8 mouse cellular contexts compared by ENCODE assay signal in genomic region chr11:98149304-98149750, GRCm38 (mm10). TPM values are rescaled to one million over a fixed set of nuclear protein-coding genes. Genes with fewer than 3 reads are reported as not detected.
A peak's percentile ranks its signal among the peaks of the same experiment; 100 is the strongest.
DNase-seq lines count a peak whose midpoint lies in the region; ATAC-seq lines count a peak whose summit lies in the region.

No protein-coding gene starts in this region.

- peak overlapping the region; percentile 86 for H3K4me2 ChIP-seq in embryonic facial prominence, embryonic 14.5 days (ENCODE audit: low read depth, low read length)
- peak overlapping the region; percentile 98 for H3K4me2 ChIP-seq in kidney, embryonic 14.5 days (replicated peaks; ENCODE audit: low read depth, low read length)
- H3K4me2 ChIP-seq in limb, embryonic 15.5 days, result peak overlapping the region; percentile 93

- H3K27ac ChIP-seq in embryonic facial prominence, embryonic 14.5 days (replicated peaks; ENCODE audit: low read depth, low read length), result peak overlapping the region; percentile 91
- peak overlapping the region; percentile 89 for H3K27ac ChIP-seq in kidney, embryonic 14.5 days (ENCODE audit: low read depth, low read length)
- peak overlapping the region; percentile 93 for H3K27ac ChIP-seq in limb, embryonic 15.5 days

- peak; percentile 90 for ATAC-seq in embryonic facial prominence, embryonic 14.5 days (ENCODE audit: low read depth)
- ATAC-seq in kidney, embryonic 14.5 days (ENCODE audit: low FRiP score, low TSS enrichment), result peak; percentile 92
- ATAC-seq in limb, embryonic 15.5 days (ENCODE audit: insufficient number of reproducible peaks, low FRiP score, low TSS enrichment, low read depth), result peak; percentile 84

- 2% methylated on average over 11 of the region's 57 CpGs for WGBS in embryonic facial prominence, embryonic 14.5 days
- under 1% methylated on average over 47 of the region's 57 CpGs for WGBS in kidney, embryonic 14.5 days
- whole genome bisulfite sequencing in limb, embryonic 15.5 days, result under 1% methylated on average over 32 of the region's 57 CpGs

- H3K4me1 ChIP-seq in embryonic facial prominence, embryonic 14.5 days (ENCODE audit: control insufficient read depth, insufficient read depth, low read length), result peaks cover 12% of the 10 kb centered on the region
- peaks cover 7% of the 10 kb centered on the region for H3K4me1 ChIP-seq in kidney, embryonic 14.5 days (ENCODE audit: control insufficient read depth, insufficient read depth, low read length)
- peaks cover 17% of the 10 kb centered on the region for H3K4me1 ChIP-seq in limb, embryonic 15.5 days

- H3K36me3 ChIP-seq in embryonic facial prominence, embryonic 14.5 days (ENCODE audit: control insufficient read depth, insufficient read depth, low read length), result peaks cover 3% of the 10 kb centered on the region; the same call in 1 of the 2 replicates
- no peaks in the 10 kb centered on the region; the same call in 1 of the 2 replicates for H3K36me3 ChIP-seq in kidney, embryonic 14.5 days (ENCODE audit: control insufficient read depth, insufficient read depth, low read length)
- peaks cover under 1% of the 10 kb centered on the region; the same call in 1 of the 2 replicates for H3K36me3 ChIP-seq in limb, embryonic 15.5 days

- H3K9me3 ChIP-seq in embryonic facial prominence, embryonic 14.5 days (ENCODE audit: control insufficient read depth, low read length), result no peaks in the 10 kb centered on the region
- no peaks in the 10 kb centered on the region for H3K9me3 ChIP-seq in kidney, embryonic 14.5 days (ENCODE audit: control insufficient read depth, low read length)
- no peaks in the 10 kb centered on the region for H3K9me3 ChIP-seq in limb, embryonic 15.5 days

- H3K27me3 ChIP-seq in embryonic facial prominence, embryonic 14.5 days (replicated peaks; ENCODE audit: control insufficient read depth, insufficient read depth, low read length), result no peaks in the 10 kb centered on the region
- H3K27me3 ChIP-seq in kidney, embryonic 14.5 days (ENCODE audit: control insufficient read depth, insufficient read depth, low read length), result no peaks in the 10 kb centered on the region
- H3K27me3 ChIP-seq in limb, embryonic 15.5 days, result no peaks in the 10 kb centered on the region

- peak overlapping the region; percentile 96 for H3K4me3 ChIP-seq in embryonic facial prominence, embryonic 14.5 days (ENCODE audit: low read depth, low read length)
- peak overlapping the region; percentile 97 for H3K4me3 ChIP-seq in kidney, embryonic 14.5 days (ENCODE audit: low read length)
- peak overlapping the region; percentile 99 for H3K4me3 ChIP-seq in limb, embryonic 15.5 days

- peak; percentile 83 for DNase-seq in 3T3-L1 (ENCODE audit: low read depth, low spot score)
- peak; percentile 85 to 91 for DNase-seq in adrenal gland, postnatal 4 days (ENCODE audit: low spot score in 2 of 2)
- peak; percentile 95 for DNase-seq in embryonic facial prominence, embryonic 14.5 days (ENCODE audit: low spot score)
- DNase-seq in heart, adult 9 months (ENCODE audit: low spot score in 2 of 2), result peak; percentile 91 to 93
- peak; percentile 54 to 75 for DNase-seq in monocyte, adult 2 months (ENCODE audit: low read depth in 1 of 2, low spot score in 2 of 2)
- peak; percentile 89 to 91 for DNase-seq in spleen, postnatal 36 days (ENCODE audit: low spot score in 2 of 2)

- H3K9ac ChIP-seq in embryonic facial prominence, embryonic 14.5 days (ENCODE audit: low read depth, low read length), result peak overlapping the region; percentile 94
- peak overlapping the region; percentile 88 for H3K9ac ChIP-seq in kidney, embryonic 14.5 days (ENCODE audit: low read depth, low read length)
- peak overlapping the region; percentile 72 for H3K9ac ChIP-seq in limb, embryonic 15.5 days

RNA-seq across cellular contexts. Expression of gene Fbxl20, which starts 0.9 kb away (rescaled TPM):
- total RNA-seq in adrenal gland, postnatal 4 days (2021), result 10 to 100 TPM; 45.0 to 45.6 TPM
- polyA plus RNA-seq in embryonic facial prominence, embryonic 14.5 days (2014; fragmentation: Nextera tagmentation; extraction: Ambion mirVana), result 10.1 and 17.6 TPM in 2 replicates
- polyA plus RNA-seq in kidney, embryonic 14.5 days (2014; fragmentation: Nextera tagmentation; extraction: Ambion mirVana), result 10.1 and 17.8 TPM in 2 replicates
- polyA plus RNA-seq in limb, embryonic 15.5 days (2015; fragmentation: Nextera tagmentation; extraction: Ambion mirVana), result 19.5 and 21.0 TPM in 2 replicates

RNA-seq across cellular contexts. Expression of gene Med1, which starts 43.8 kb away (rescaled TPM):
- 10 to 100 TPM; 60.9 to 62.4 TPM for total RNA-seq in adrenal gland, postnatal 4 days (2021)
- polyA plus RNA-seq in embryonic facial prominence, embryonic 14.5 days (2014; fragmentation: Nextera tagmentation; extraction: Ambion mirVana), result 46.6 and 51.0 TPM in 2 replicates
- 62.5 and 76.6 TPM in 2 replicates for polyA plus RNA-seq in kidney, embryonic 14.5 days (2014; fragmentation: Nextera tagmentation; extraction: Ambion mirVana)
- 54.4 and 58.2 TPM in 2 replicates for polyA plus RNA-seq in limb, embryonic 15.5 days (2015; fragmentation: Nextera tagmentation; extraction: Ambion mirVana)

RNA-seq across cellular contexts. Expression of gene Cdk12, which starts 53.5 kb away (rescaled TPM):
- 10 to 100 TPM; 50.8 to 53.8 TPM for total RNA-seq in adrenal gland, postnatal 4 days (2021)
- 9.8 and 11.1 TPM in 2 replicates for polyA plus RNA-seq in embryonic facial prominence, embryonic 14.5 days (2014; fragmentation: Nextera tagmentation; extraction: Ambion mirVana)
- 16.1 and 18.3 TPM in 2 replicates for polyA plus RNA-seq in kidney, embryonic 14.5 days (2014; fragmentation: Nextera tagmentation; extraction: Ambion mirVana)
- 8.7 and 8.9 TPM in 2 replicates for polyA plus RNA-seq in limb, embryonic 15.5 days (2015; fragmentation: Nextera tagmentation; extraction: Ambion mirVana)

Comparison
In these comparisons a context has a peak if more than half of its experiments do, and no peak if none do; other contexts are left out.
1. Peak in every context shown above with its lines: DNase-seq, ATAC-seq, H3K4me3 ChIP-seq and H3K27ac ChIP-seq.